Mouse (Mus musculus): ENCODE results near the gene Rps3.

The Rps3 gene

GRCm38 (mm10) chr7:99438881-99439280, 44.7 kb downstream of the Rps3 start:
- DNase-seq: no peak

GRCm38 (mm10) chr7:99436530-99436929, 47.0 kb downstream of the Rps3 start:
- DNase-seq: no peak

- DNase-seq: no peak
Measured at GRCm38 (mm10) chr7:99434672-99435250, 48.8 kb downstream of the Rps3 start.

- no peak for DNase-seq
Measured at GRCm38 (mm10) chr7:99432863-99433262, 50.7 kb downstream of the Rps3 start.

GRCm38 (mm10) chr7:99432248-99432647, 51.3 kb downstream of the Rps3 start:
- DNase-seq: no peak

GRCm38 (mm10) chr7:99430246-99430645, 53.3 kb downstream of the Rps3 start:
- DNase-seq: no peak

GRCm38 (mm10) chr7:99429786-99430185, 53.8 kb downstream of the Rps3 start:
- DNase-seq: no peak

GRCm38 (mm10) chr7:99428836-99429235, 54.7 kb downstream of the Rps3 start:
- DNase-seq: no peak

GRCm38 (mm10) chr7:99427987-99428386, 55.6 kb downstream of the Rps3 start:
- no peak for DNase-seq

All from cerebellum, postnatal 36 days (tissue).